Mouse (Mus musculus): Measurements from ENCODE around the gene Slit1. TPM values are rescaled to one million over a fixed set of nuclear protein-coding genes. Genes with fewer than 3 reads are reported as not detected.

Slit1 gene
- polyA plus RNA-seq, 1 experiment: 0.80 TPM

DNA sequence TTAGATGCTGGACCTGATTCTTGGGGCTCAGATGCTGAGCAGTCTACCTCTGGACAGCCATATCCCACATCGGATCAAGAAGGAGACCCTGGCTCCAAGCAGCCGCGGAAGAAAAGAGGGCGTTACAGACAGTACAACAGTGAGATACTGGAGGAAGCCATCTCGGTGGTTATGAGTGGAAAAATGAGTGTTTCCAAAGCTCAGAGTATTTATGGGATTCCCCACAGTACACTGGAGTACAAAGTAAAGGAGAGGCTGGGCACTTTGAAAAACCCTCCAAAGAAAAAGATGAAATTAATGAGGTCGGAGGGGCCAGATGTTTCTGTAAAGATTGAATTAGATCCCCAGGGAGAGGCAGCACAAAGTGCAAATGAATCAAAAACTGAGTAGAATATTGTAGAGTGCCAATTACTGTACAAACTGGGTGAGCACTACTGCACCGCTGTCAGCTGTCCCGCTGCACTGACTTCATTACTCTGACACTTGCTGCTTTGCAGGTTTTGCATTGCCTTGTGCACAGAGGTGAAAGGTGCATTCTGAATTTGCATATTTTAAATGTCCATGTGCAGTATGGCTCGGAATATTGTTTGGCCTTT is 184.5 kb downstream of the Slit1 start:
- Histone ChIP-seq H3K4me2 (ENCODE audit: low read depth) (no peak overlapping the region), H3K27me3 (ENCODE audit: control insufficient read depth, insufficient read depth, insufficient read length) (no peaks in the 10 kb centered on the region)
- no peak for TF ChIP-seq POLR2AphosphoS2 (IDR thresholded peaks at IDR 0.05; ENCODE audit: insufficient read length, low read depth)
- TF ChIP-seq SRF (IDR thresholded peaks at IDR 0.05; ENCODE audit: control insufficient read depth, insufficient read length, low read depth): no peak
- no peak for TF ChIP-seq TCF12 (IDR thresholded peaks at IDR 0.05; ENCODE audit: insufficient read depth, poor library complexity, severe bottlenecking)
- TF ChIP-seq USF1 (IDR thresholded peaks at IDR 0.05; ENCODE audit: low read depth): no peak
- TF ChIP-seq CEBPB (IDR thresholded peaks at IDR 0.05; ENCODE audit: insufficient read depth, poor library complexity, severe bottlenecking): no peak
- no peak for TF ChIP-seq TCF3 (IDR thresholded peaks at IDR 0.05; ENCODE audit: insufficient read length, low read depth)
- TF ChIP-seq REST (IDR thresholded peaks at IDR 0.05; ENCODE audit: insufficient read depth, insufficient read length): no peak
- TF ChIP-seq MYOG (IDR thresholded peaks at IDR 0.05; ENCODE audit: control insufficient read depth in 1 of 3, insufficient read depth in 1 of 3, insufficient read length in 2 of 3, low read depth in 2 of 3): no peak
- TF ChIP-seq MAX (IDR thresholded peaks at IDR 0.05; ENCODE audit: low read depth): no peak
- TF ChIP-seq POLR2A (IDR thresholded peaks at IDR 0.05; ENCODE audit: insufficient read length, low read depth): no peak
- TF ChIP-seq E2F4 (IDR thresholded peaks at IDR 0.05; ENCODE audit: insufficient read depth): no peak
- no peak for TF ChIP-seq MYOD1 (IDR thresholded peaks at IDR 0.05; ENCODE audit: control insufficient read depth in 1 of 3, insufficient read length in 2 of 3, low read depth in 2 of 3)

DNA sequence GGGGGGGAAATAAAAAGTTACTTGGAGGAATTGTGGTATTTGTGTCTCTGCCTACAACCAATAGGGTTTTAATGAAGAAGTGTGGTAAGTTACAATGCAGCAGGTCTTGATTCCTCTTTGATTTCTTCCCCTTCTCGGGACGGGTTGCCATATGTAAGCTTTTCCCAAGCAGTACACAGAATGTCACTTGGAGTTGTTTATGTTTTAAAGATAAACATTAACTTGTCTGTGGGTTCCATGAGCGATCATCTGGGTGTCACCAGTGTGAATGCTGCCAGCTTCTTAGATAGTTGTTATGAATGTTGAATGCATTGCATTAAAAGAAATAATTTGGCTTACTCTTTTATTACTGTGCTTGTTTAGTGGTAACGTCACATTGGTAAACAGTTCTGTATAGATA is 186.0 kb downstream of the Slit1 start:
- H3K27me3 ChIP-seq (ENCODE audit: control insufficient read depth, insufficient read depth, insufficient read length): no peaks in the 10 kb centered on the region
- no peak overlapping the region for H3ac ChIP-seq (ENCODE audit: control insufficient read depth, insufficient read length)
- H3K4me2 ChIP-seq (ENCODE audit: low read depth): no peak overlapping the region
- no peak for TF ChIP-seq CEBPB (IDR thresholded peaks at IDR 0.05; ENCODE audit: insufficient read depth, poor library complexity, severe bottlenecking)
- TF ChIP-seq MYOG (IDR thresholded peaks at IDR 0.05; ENCODE audit: control insufficient read depth in 1 of 3, insufficient read depth in 1 of 3, insufficient read length in 2 of 3, low read depth in 2 of 3): no peak
- no peak for TF ChIP-seq E2F4 (IDR thresholded peaks at IDR 0.05; ENCODE audit: insufficient read depth)
- no peak for TF ChIP-seq POLR2AphosphoS2 (IDR thresholded peaks at IDR 0.05; ENCODE audit: insufficient read length, low read depth)
- no peak for TF ChIP-seq POLR2A (IDR thresholded peaks at IDR 0.05; ENCODE audit: insufficient read length, low read depth)
- no peak for TF ChIP-seq USF1 (IDR thresholded peaks at IDR 0.05; ENCODE audit: low read depth)
- no peak for TF ChIP-seq REST (IDR thresholded peaks at IDR 0.05; ENCODE audit: insufficient read depth, insufficient read length)
- TF ChIP-seq MAX (IDR thresholded peaks at IDR 0.05; ENCODE audit: low read depth): no peak
- TF ChIP-seq TCF3 (IDR thresholded peaks at IDR 0.05; ENCODE audit: insufficient read length, low read depth): no peak
- no peak for TF ChIP-seq MYOD1 (IDR thresholded peaks at IDR 0.05; ENCODE audit: control insufficient read depth in 1 of 3, insufficient read length in 2 of 3, low read depth in 2 of 3)
- no peak for TF ChIP-seq TCF12 (IDR thresholded peaks at IDR 0.05; ENCODE audit: insufficient read depth, poor library complexity, severe bottlenecking)
- TF ChIP-seq SRF (IDR thresholded peaks at IDR 0.05; ENCODE audit: control insufficient read depth, insufficient read length, low read depth): no peak
- no peaks in the 10 kb centered on the region for H3K79me2 ChIP-seq (ENCODE audit: control insufficient read depth, insufficient read depth)
- no peak overlapping the region for H3K4me3 ChIP-seq
- H3K36me3 ChIP-seq (ENCODE audit: control insufficient read depth, insufficient read depth): peaks cover 20% of the 10 kb centered on the region

More for the DNA sequence above, 184.5 kb downstream of the Slit1 start:
- peaks cover under 1% of the 10 kb centered on the region for H3K79me2 ChIP-seq (ENCODE audit: control insufficient read depth, insufficient read depth)
- no peak overlapping the region for H3ac ChIP-seq (ENCODE audit: control insufficient read depth, insufficient read length)
- H3K4me3 ChIP-seq: no peak overlapping the region
- H3K36me3 ChIP-seq (ENCODE audit: control insufficient read depth, insufficient read depth): peaks cover 14% of the 10 kb centered on the region

DNA sequence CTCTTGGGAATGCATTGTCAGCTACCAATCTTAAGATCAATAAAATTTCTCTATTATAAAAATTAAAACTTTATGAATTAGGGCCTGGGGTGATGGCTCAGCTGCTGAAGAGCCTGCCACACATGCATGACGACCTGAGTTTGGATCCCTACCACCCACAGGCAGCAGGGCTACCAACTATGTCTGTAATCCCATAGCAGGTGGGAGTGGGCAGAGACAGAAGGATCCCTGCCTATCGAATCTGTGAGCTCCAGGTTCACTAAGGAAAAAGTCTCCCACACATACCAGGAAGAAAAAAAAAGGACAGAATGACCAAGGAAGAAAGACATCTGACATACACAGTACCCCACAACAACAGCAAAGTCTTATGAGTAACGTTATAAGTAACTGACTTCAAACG is 186.5 kb downstream of the Slit1 start:
- no peaks in the 10 kb centered on the region for H3K79me2 ChIP-seq (ENCODE audit: control insufficient read depth, insufficient read depth)
- H3ac ChIP-seq (ENCODE audit: control insufficient read depth, insufficient read length): no peak overlapping the region
- H3K27me3 ChIP-seq (ENCODE audit: control insufficient read depth, insufficient read depth, insufficient read length): no peaks in the 10 kb centered on the region
- H3K36me3 ChIP-seq (ENCODE audit: control insufficient read depth, insufficient read depth): peaks cover 23% of the 10 kb centered on the region
- H3K4me3 ChIP-seq: no peak overlapping the region
- no peak overlapping the region for H3K4me2 ChIP-seq (ENCODE audit: low read depth)
- TF ChIP-seq POLR2A (IDR thresholded peaks at IDR 0.05; ENCODE audit: insufficient read length, low read depth) (no peak), CEBPB (IDR thresholded peaks at IDR 0.05; ENCODE audit: insufficient read depth, poor library complexity, severe bottlenecking) (no peak), MYOG (IDR thresholded peaks at IDR 0.05; ENCODE audit: control insufficient read depth in 1 of 3, insufficient read depth in 1 of 3, insufficient read length in 2 of 3, low read depth in 2 of 3) (no peak), E2F4 (IDR thresholded peaks at IDR 0.05; ENCODE audit: insufficient read depth) (no peak), USF1 (IDR thresholded peaks at IDR 0.05; ENCODE audit: low read depth) (no peak), TCF12 (IDR thresholded peaks at IDR 0.05; ENCODE audit: insufficient read depth, poor library complexity, severe bottlenecking) (no peak), POLR2AphosphoS2 (IDR thresholded peaks at IDR 0.05; ENCODE audit: insufficient read length, low read depth) (no peak), MAX (IDR thresholded peaks at IDR 0.05; ENCODE audit: low read depth) (no peak), SRF (IDR thresholded peaks at IDR 0.05; ENCODE audit: control insufficient read depth, insufficient read length, low read depth) (no peak), REST (IDR thresholded peaks at IDR 0.05; ENCODE audit: insufficient read depth, insufficient read length) (no peak), TCF3 (IDR thresholded peaks at IDR 0.05; ENCODE audit: insufficient read length, low read depth) (no peak), MYOD1 (IDR thresholded peaks at IDR 0.05; ENCODE audit: control insufficient read depth in 1 of 3, insufficient read length in 2 of 3, low read depth in 2 of 3) (no peak)

Other genes with a start within 250 kb of the Slit1 start
- 1.4 TPM for gene Gm340, start 161.3 kb downstream of the Slit1 start, polyA plus RNA-seq (2012; fragmentation: generic; extraction: Trizol)
- gene Arhgap19, start 58.4 kb upstream of the Slit1 start, polyA plus RNA-seq (2012; fragmentation: generic; extraction: Trizol): 4.4 TPM
- gene Frat1, start 86.3 kb upstream of the Slit1 start, polyA plus RNA-seq (2012; fragmentation: generic; extraction: Trizol): 0.19 TPM
- gene Frat2, start 104.5 kb upstream of the Slit1 start, polyA plus RNA-seq (2012; fragmentation: generic; extraction: Trizol): 0.79 TPM
- gene Rrp12, start 152.5 kb upstream of the Slit1 start, polyA plus RNA-seq (2012; fragmentation: generic; extraction: Trizol): 45.4 TPM
- 552 TPM for gene Pgam1, start 168.3 kb upstream of the Slit1 start, polyA plus RNA-seq (2012; fragmentation: generic; extraction: Trizol)
- gene Exosc1, start 189.8 kb upstream of the Slit1 start, polyA plus RNA-seq (2012; fragmentation: generic; extraction: Trizol): 49.4 TPM
- 124 TPM for gene Zdhhc16, start 189.8 kb upstream of the Slit1 start, polyA plus RNA-seq (2012; fragmentation: generic; extraction: Trizol)
- 34.2 TPM for gene Mms19, start 237.5 kb upstream of the Slit1 start, polyA plus RNA-seq (2012; fragmentation: generic; extraction: Trizol)
- 141 TPM for gene Ubtd1, start 238.1 kb upstream of the Slit1 start, polyA plus RNA-seq (2012; fragmentation: generic; extraction: Trizol)